Mouse (Mus musculus) MEL (cell line): Measurements from ENCODE around the gene Wdr46. TPM values are rescaled to one million over a fixed set of nuclear protein-coding genes. Genes with fewer than 3 reads are reported as not detected.

Experiments used
- DNase-seq: peaks from one replicate; pipeline ENCODE4 v3.0.0; 2011; ENCODE audit warnings: low read depth, low spot score
- H3K27ac ChIP-seq: 2 replicates; pipeline ENCODE4 v1.5.1; 2012; ENCODE audit warnings: low read depth, mild to moderate bottlenecking, control low read depth, low read length, moderate library complexity; ENCODE audit not compliant: control insufficient read depth
- H3K27me3 ChIP-seq, 2 experiments: fragments of 150-350 bp in 1 of 2; sonication (generic) in 1 of 2; 2 replicates each; pipeline ENCODE4 v1.6.1; 2012; ENCODE audit warnings: low read length in 2 of 2, mild to moderate bottlenecking in 2 of 2, improper control_type of control experiment in 1 of 2, moderate library complexity in 1 of 2; ENCODE audit not compliant: insufficient read depth in 2 of 2, control insufficient read depth in 1 of 2
- H3K36me3 ChIP-seq, 2 experiments: 2 replicates each; pipeline ENCODE4 v1.6.1; 2012 to 2014; ENCODE audit warnings: low read length in 2 of 2, improper control_type of control experiment in 1 of 2, inconsistent platforms in 1 of 2, mild to moderate bottlenecking in 1 of 2; ENCODE audit not compliant: insufficient read depth in 2 of 2, control insufficient read depth in 1 of 2
- H3K4me1 ChIP-seq, 2 experiments: fragments of 150-350 bp in 1 of 2; sonication (generic) in 1 of 2; 2 replicates each; pipeline ENCODE4 v1.6.1; 2012; ENCODE audit warnings: low read length in 2 of 2, improper control_type of control experiment in 1 of 2, mild to moderate bottlenecking in 1 of 2; ENCODE audit not compliant: insufficient read depth in 2 of 2, control insufficient read depth in 1 of 2
- H3K4me3 ChIP-seq, 2 experiments: fragments of 150-350 bp in 1 of 2; sonication (generic) in 1 of 2; 2 replicates each; pipeline ENCODE4 v1.5.1; 2012; ENCODE audit warnings: low read depth in 2 of 2, low read length in 2 of 2, mild to moderate bottlenecking in 2 of 2, moderate library complexity in 2 of 2, control low read depth in 1 of 2, improper control_type of control experiment in 1 of 2; ENCODE audit not compliant: control insufficient read depth in 1 of 2, insufficient read depth in 1 of 2
- H3K79me2 ChIP-seq: 2 replicates; pipeline ENCODE4 v1.6.1; 2012; ENCODE audit warnings: mild to moderate bottlenecking, low read length, moderate library complexity; ENCODE audit not compliant: control insufficient read depth, poor library complexity, insufficient read depth
- H3K9ac ChIP-seq: 2 replicates; pipeline ENCODE4 v1.6.1; 2012; ENCODE audit warnings: low read depth, mild to moderate bottlenecking, control low read depth, low read length, moderate library complexity; ENCODE audit not compliant: control insufficient read depth, poor library complexity, severe bottlenecking
- H3K9me3 ChIP-seq: fragments of 150-350 bp; sonication (generic); replicated peaks from 2 replicates; pipeline ENCODE4 v1.6.1; 2012; ENCODE audit warnings: mild to moderate bottlenecking, low read length, improper control_type of control experiment, moderate library complexity; ENCODE audit not compliant: insufficient read depth
- BHLHE40 ChIP-seq: IDR thresholded peaks from 2 replicates; pipeline ENCODE4 v1.6.1; 2012; ENCODE audit warnings: low read depth, mild to moderate bottlenecking, inconsistent platforms, low read length, improper control_type of control experiment, borderline replicate concordance
- E2F4 ChIP-seq: IDR thresholded peaks from 2 replicates; pipeline ENCODE4 v1.6.1; 2011; ENCODE audit warnings: low read depth, low read length, improper control_type of control experiment, borderline replicate concordance
- ELF1 ChIP-seq: IDR thresholded peaks from 2 replicates; pipeline ENCODE4 v1.6.1; 2014; ENCODE audit warnings: low read depth, mild to moderate bottlenecking, inconsistent platforms, low read length, improper control_type of control experiment, moderate library complexity
- EP300 ChIP-seq, 2 experiments: IDR thresholded peaks; 2 replicates each; pipeline ENCODE4 v1.6.1; 2011; ENCODE audit warnings: improper control_type of control experiment in 2 of 2, low read length in 2 of 2, low read depth in 1 of 2, mild to moderate bottlenecking in 1 of 2
- GABPA ChIP-seq: IDR thresholded peaks from 2 replicates; pipeline ENCODE4 v1.6.1; 2012; ENCODE audit warnings: low read depth, mild to moderate bottlenecking, inconsistent platforms, low read length, improper control_type of control experiment, moderate library complexity
- GATA1 ChIP-seq: IDR thresholded peaks from 2 replicates; pipeline ENCODE4 v1.6.1; 2011; ENCODE audit warnings: low read depth, low read length, improper control_type of control experiment
- HCFC1 ChIP-seq: IDR thresholded peaks from 2 replicates; pipeline ENCODE4 v1.6.1; 2012; ENCODE audit warnings: low read depth, mild to moderate bottlenecking, inconsistent platforms, low read length, improper control_type of control experiment, moderate library complexity
- MAZ ChIP-seq: IDR thresholded peaks from 2 replicates; pipeline ENCODE4 v1.6.1; 2012; ENCODE audit warnings: low read depth, mild to moderate bottlenecking, inconsistent platforms, low read length, improper control_type of control experiment
- MEF2A ChIP-seq: IDR thresholded peaks from 2 replicates; pipeline ENCODE4 v1.6.1; 2014; ENCODE audit warnings: low read depth, mild to moderate bottlenecking, inconsistent platforms, low read length, improper control_type of control experiment; ENCODE audit not compliant: poor library complexity, insufficient replicate concordance, severe bottlenecking; ENCODE audit errors: extremely low read depth
- NRF1 ChIP-seq: IDR thresholded peaks from 2 replicates; pipeline ENCODE4 v1.6.1; 2014; ENCODE audit warnings: low read depth, mild to moderate bottlenecking, inconsistent platforms, low read length, improper control_type of control experiment, moderate library complexity; ENCODE audit not compliant: poor library complexity, insufficient read depth, severe bottlenecking
- POLR2AphosphoS2 ChIP-seq: IDR thresholded peaks from 2 replicates; pipeline ENCODE4 v1.6.1; 2011; ENCODE audit warnings: low read length, improper control_type of control experiment
- RAD21 ChIP-seq: IDR thresholded peaks from 2 replicates; pipeline ENCODE4 v1.6.1; 2011; ENCODE audit warnings: mild to moderate bottlenecking, low read depth, low read length, improper control_type of control experiment
- RCOR1 ChIP-seq: IDR thresholded peaks from 2 replicates; pipeline ENCODE4 v1.6.1; 2012; ENCODE audit warnings: low read depth, mild to moderate bottlenecking, inconsistent platforms, low read length, improper control_type of control experiment
- SIN3A ChIP-seq: IDR thresholded peaks from 2 replicates; pipeline ENCODE4 v1.6.1; 2012; ENCODE audit warnings: low read length, improper control_type of control experiment, inconsistent platforms
- TAL1 ChIP-seq: IDR thresholded peaks from 2 replicates; pipeline ENCODE4 v1.6.1; 2012; ENCODE audit warnings: mild to moderate bottlenecking, inconsistent platforms, low read length, moderate library complexity, mixed read lengths
- TBP ChIP-seq: IDR thresholded peaks from 2 replicates; pipeline ENCODE4 v1.8.0; 2011; ENCODE audit warnings: low read depth, low read length, improper control_type of control experiment
- TCF12 ChIP-seq: IDR thresholded peaks from 2 replicates; pipeline ENCODE4 v1.6.1; 2014; ENCODE audit warnings: low read depth, mild to moderate bottlenecking, inconsistent platforms, low read length, improper control_type of control experiment, moderate library complexity
- UBTF ChIP-seq: IDR thresholded peaks from 2 replicates; pipeline ENCODE4 v1.6.1; 2012; ENCODE audit warnings: low read depth, mild to moderate bottlenecking, inconsistent platforms, low read length, improper control_type of control experiment, moderate library complexity, borderline replicate concordance; ENCODE audit not compliant: insufficient read depth
- ZC3H11A ChIP-seq: IDR thresholded peaks from 2 replicates; pipeline ENCODE4 v1.6.1; 2012; ENCODE audit warnings: low read depth, mild to moderate bottlenecking, inconsistent platforms, low read length, improper control_type of control experiment
- ZKSCAN1 ChIP-seq: IDR thresholded peaks from 2 replicates; pipeline ENCODE4 v1.6.1; 2012; ENCODE audit warnings: low read depth, mild to moderate bottlenecking, inconsistent platforms, low read length, improper control_type of control experiment, moderate library complexity
- polyA plus RNA-seq, 2 experiments: library from polyadenylated mRNA; stranded (reverse) in 1 of 2; unstranded in 1 of 2; fragments of >175 nt in 1 of 2; fragments of >200 nt in 1 of 2; gene quantifications; 2 replicates each; pipeline versions ENCODE4 v1.2.1 to v1.2.4; 2012; ENCODE audit warnings: low replicate concordance in 2 of 2, low read depth in 1 of 2; ENCODE audit not compliant: insufficient read length in 2 of 2, insufficient read depth in 1 of 2, missing spikeins in 1 of 2
- total RNA-seq: library from RNA; depleted of rRNA; stranded (reverse); fragments of 300-350 nt; gene quantifications from 2 replicates; pipeline ENCODE4 v1.2.3, GENCODE M21; 2012

Wdr46 gene
- total and polyA plus RNA-seq, 3 experiments: 100 to 131 TPM; not detected in 1

GRCm38 (mm10) chr17:33962876-33963275 is 22.4 kb downstream of the Wdr46 start:
- no peak for DNase-seq
- TF ChIP-seq RCOR1 (no peak), POLR2AphosphoS2 (no peak), HCFC1 (no peak), SIN3A (no peak), EP300 (IDR thresholded peaks at IDR 0.05; ENCODE audit: low read depth in 1 of 2, low read length in 2 of 2) (no peak), GATA1 (no peak), TCF12 (no peak), BHLHE40 (no peak), E2F4 (no peak), TBP (no peak), GABPA (no peak), ZC3H11A (no peak), MAZ (no peak), UBTF (no peak), ZKSCAN1 (no peak), ELF1 (no peak), NRF1 (no peak)
- Histone ChIP-seq H3K27me3 (no peaks in the 10 kb centered on the region), H3K36me3 (no peaks in the 10 kb centered on the region; a peak in 1 of 4 replicates), H3K4me1 (no peaks in the 10 kb centered on the region), H3K9me3 (no peaks in the 10 kb centered on the region), H3K9ac (no peak overlapping the region), H3K4me3 (no peak overlapping the region), H3K27ac (no peak overlapping the region), H3K79me2 (no peaks in the 10 kb centered on the region; the same call in 1 of the 2 replicates)

GRCm38 (mm10) chr17:33965082-33965845 is 24.8 kb downstream of the Wdr46 start:
- no peak for TF ChIP-seq RCOR1
- TF ChIP-seq ELF1: no peak
- no peak for TF ChIP-seq RAD21
- no peak for TF ChIP-seq ZKSCAN1
- TF ChIP-seq MEF2A: no peak
- TF ChIP-seq TAL1: no peak
- TF ChIP-seq BHLHE40: no peak
- Histone ChIP-seq H3K27ac (no peak overlapping the region), H3K4me1 (no peaks in the 10 kb centered on the region), H3K4me3 (no peak overlapping the region), H3K9me3 (no peaks in the 10 kb centered on the region), H3K36me3 (no peaks in the 10 kb centered on the region; a peak in 1 of 4 replicates), H3K79me2 (no peaks in the 10 kb centered on the region), H3K9ac (no peak overlapping the region), H3K27me3 (no peaks in the 10 kb centered on the region)
- no peak for DNase-seq
